Mouse (Mus musculus): Measurements from ENCODE around the gene En1.

GRCm38 (mm10) chr1:120600516-120601252 is 1.5 kb upstream of the En1 start:
- TF ChIP-seq CTCF (IDR thresholded peaks at IDR 0.05; ENCODE audit: extremely low read depth, insufficient read depth, insufficient read length, insufficient replicate concordance) (no peak), POLR2A (IDR thresholded peaks at IDR 0.05; ENCODE audit: low read depth, low read length) (no peak)
